Mouse (Mus musculus) bone marrow macrophage, adult 2 months (primary cell): ENCODE results near the gene Casc3. TPM values are rescaled to one million over a fixed set of nuclear protein-coding genes. Genes with fewer than 3 reads are reported as not detected.
A peak's percentile ranks its signal among the peaks of the same experiment; 100 is the strongest.

ENCODE experiments used
- H3K27ac ChIP-seq: 2 replicates; pipeline ENCODE4 v1.5.1; 2012; ENCODE audit warnings: low read depth, low read length; ENCODE audit not compliant: insufficient read depth
- H3K4me1 ChIP-seq: 2 replicates; pipeline ENCODE4 v1.6.1; 2012; ENCODE audit warnings: low read length; ENCODE audit not compliant: control insufficient read depth, insufficient read depth
- H3K4me3 ChIP-seq: 2 replicates; pipeline ENCODE4 v1.5.1; 2012; ENCODE audit warnings: mild to moderate bottlenecking, low read length, moderate library complexity; ENCODE audit not compliant: insufficient read depth
- CTCF ChIP-seq: IDR thresholded peaks from 2 replicates; pipeline ENCODE4 v1.5.1; 2012; ENCODE audit warnings: low read depth, mild to moderate bottlenecking, low read length, moderate library complexity
- POLR2A ChIP-seq: IDR thresholded peaks from 2 replicates; pipeline ENCODE4 v1.6.1; 2012; ENCODE audit warnings: mild to moderate bottlenecking, low read depth, low read length, borderline replicate concordance
- polyA plus RNA-seq: library from polyadenylated mRNA; stranded (reverse); fragments of >200 nt; gene quantifications from 2 replicates; pipeline ENCODE4 v1.2.4, GENCODE M21; 2012; ENCODE audit not compliant: missing spikeins, insufficient read depth, insufficient read length

Casc3 gene
- polyA plus RNA-seq, 1 experiment, result 40.1 TPM

DNA sequence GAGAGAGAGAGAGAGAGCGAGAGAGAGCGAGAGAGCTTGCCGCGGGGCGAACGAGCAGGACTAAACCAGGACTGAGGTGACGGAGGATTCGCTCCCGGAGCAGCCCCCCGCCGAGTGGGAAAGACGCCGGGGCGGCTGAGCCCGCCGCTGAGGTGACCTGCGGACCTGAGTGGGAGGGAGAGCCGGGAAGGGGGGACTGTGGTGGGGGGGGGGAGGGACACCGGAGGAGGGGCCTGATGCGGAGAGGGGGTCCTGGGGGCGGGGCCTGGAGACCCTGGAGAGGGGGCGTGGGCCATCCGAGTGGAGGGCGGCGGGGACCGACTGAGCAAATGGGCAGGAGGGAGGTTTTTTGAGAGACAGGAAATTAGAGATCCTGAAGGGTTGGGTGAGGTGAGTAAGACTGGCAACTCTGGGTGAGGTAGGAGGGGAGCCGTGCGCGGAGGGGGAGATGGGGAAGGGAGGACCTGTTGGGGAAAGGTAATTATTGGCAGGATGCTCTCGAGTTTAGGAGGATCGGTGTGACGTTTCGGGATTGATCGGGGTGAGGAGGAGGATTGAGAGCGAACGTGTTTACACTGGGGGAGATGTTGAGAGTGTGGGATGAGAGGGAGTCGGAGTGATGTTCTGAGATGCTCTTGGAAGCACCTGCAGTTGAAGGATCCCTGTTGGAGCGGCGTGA lies 59.2 kb downstream of the Casc3 start:
- H3K4me3 ChIP-seq, result peak overlapping the region; percentile 81

DNA sequence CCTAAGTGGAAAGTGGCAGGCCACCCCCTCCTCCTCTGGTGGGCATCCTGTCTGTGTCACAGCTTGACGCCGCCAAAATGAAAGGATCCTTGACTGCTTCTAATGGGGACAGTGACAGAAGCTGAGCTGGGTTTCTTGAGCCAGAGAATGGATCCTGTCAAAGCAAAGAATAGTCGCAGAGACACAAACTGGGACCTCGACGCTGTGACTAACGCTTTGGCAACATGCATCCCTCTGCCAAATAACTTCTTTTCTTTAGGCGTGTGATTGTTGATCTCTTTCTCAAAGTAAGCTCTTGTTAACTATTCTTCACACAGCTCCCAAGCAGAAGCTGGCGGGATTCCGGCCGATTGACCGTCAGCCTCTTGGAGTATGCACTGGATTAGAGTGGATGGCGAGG lies 62.6 kb downstream of the Casc3 start:
- TF ChIP-seq POLR2A, result no peak
- no peak for TF ChIP-seq CTCF
- H3K27ac ChIP-seq, result no peak overlapping the region

More for the DNA sequence above, 59.2 kb downstream of the Casc3 start:
- Histone ChIP-seq H3K27ac (peak overlapping the region; percentile 51), H3K4me1 (peaks cover 7% of the 10 kb centered on the region)
- TF ChIP-seq POLR2A, result no peak
- no peak for TF ChIP-seq CTCF

DNA sequence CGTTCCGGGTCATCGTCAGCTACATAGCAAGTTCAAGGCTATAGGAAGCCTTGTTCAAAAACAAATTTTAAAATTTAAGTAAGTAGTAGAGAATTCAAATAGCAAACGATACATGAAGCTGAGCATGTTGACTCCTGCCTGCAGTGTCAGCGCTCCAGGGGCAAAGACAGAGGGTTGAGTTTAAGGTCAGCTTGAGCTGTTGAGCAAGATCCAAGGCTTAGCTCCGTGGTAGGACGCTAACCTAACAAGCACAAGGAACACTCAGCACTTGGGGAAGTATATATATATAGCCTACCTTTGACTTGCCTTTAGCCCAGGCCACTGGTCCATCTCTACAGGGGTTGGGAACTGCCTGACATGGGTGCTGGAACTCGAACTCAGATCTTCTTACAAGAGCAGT lies 65.2 kb downstream of the Casc3 start:
- H3K4me3 ChIP-seq, result no peak overlapping the region
- peaks cover 23% of the 10 kb centered on the region for H3K4me1 ChIP-seq
- H3K27ac ChIP-seq, result no peak overlapping the region
- no peak for TF ChIP-seq CTCF
- TF ChIP-seq POLR2A, result no peak

More for the DNA sequence above, 62.6 kb downstream of the Casc3 start:
- H3K4me1 ChIP-seq, result peaks cover 29% of the 10 kb centered on the region
- no peak overlapping the region for H3K4me3 ChIP-seq

DNA sequence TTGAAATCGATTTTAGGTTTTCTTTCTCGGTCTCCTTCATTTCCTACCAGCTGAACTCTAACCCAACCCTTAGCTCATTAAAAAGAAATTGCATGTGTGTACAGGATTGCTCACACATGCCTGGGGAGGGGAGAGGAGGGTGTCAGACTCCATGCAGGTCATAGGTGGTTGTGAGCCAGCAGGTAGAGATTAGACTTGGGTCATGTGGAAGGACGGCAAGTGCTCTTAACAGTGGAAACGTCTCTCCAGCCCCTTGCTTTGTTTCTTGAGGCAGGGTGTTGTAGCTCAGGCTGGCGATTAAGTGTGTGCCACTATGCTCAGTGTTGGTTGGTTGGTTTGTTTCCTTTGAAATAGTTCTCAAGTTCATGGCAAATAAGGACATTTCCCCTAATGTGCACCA lies 66.1 kb downstream of the Casc3 start:
- Histone ChIP-seq H3K4me3 (no peak overlapping the region), H3K27ac (no peak overlapping the region), H3K4me1 (peaks cover 23% of the 10 kb centered on the region)
- TF ChIP-seq CTCF, result no peak
- no peak for TF ChIP-seq POLR2A

DNA sequence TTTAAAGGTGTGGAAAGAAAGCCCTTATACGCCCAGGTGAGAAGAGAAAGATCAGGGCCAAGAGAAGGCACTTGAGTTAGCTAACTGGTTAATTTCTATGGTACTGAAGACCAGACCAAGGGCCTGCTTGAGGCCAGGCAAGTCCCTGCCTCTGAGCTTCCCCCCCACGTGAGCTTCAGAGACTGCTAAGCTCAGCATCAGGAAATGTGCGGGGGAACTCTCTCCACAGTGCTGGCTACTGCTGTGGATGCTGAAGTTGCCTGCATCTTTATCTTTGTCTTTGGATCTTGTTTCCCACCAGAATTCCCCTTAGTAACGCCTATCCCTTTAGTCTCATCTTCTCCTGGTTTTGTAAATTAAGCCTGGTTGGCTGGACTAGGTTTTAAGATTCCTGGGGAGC lies 66.7 kb downstream of the Casc3 start:
- Histone ChIP-seq H3K4me1 (peaks cover 23% of the 10 kb centered on the region), H3K27ac (no peak overlapping the region), H3K4me3 (no peak overlapping the region)
- no peak for TF ChIP-seq POLR2A
- no peak for TF ChIP-seq CTCF

DNA sequence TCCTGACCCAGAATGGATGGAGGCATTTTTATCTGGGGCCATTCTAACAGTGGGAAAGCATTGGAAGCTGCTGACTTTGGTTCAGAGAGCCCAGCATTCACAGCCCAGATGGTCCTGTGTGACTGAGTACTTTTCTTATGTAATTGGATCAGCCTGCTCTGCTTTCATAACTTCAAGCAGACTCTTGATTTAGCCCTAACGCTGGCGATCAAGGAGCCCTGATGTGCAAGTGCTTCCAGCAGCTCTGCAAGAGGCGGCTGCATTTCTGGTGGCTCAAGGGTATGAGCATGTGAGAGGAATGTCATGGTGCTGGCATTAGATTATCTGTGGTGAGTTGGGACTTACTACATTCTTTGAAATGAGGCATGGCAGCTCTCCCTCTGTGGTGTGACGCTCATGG lies 67.3 kb downstream of the Casc3 start:
- Histone ChIP-seq H3K4me1 (peaks cover 23% of the 10 kb centered on the region), H3K27ac (no peak overlapping the region), H3K4me3 (no peak overlapping the region)
- TF ChIP-seq CTCF (no peak), POLR2A (no peak)

DNA sequence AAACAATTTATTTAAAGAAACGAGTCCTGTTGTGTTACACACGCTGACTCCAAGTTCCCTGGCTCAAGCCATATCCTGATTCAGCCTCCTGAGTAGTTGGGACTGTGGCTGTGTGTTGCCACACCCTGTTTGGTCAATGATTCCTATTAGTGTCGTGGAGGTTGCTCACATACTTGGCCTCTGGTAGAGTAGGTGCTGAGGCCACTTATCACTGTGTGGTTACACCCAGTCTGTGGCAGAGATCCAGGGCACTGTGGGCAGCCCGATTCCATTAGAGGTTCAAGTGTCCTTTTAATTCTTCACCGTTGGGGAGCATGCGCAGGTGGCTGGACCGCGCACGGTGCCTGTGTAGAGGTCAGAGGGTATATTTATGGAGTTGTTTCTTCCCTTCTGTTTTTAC lies 69.2 kb downstream of the Casc3 start:
- Histone ChIP-seq H3K4me3 (no peak overlapping the region), H3K27ac (no peak overlapping the region), H3K4me1 (peaks cover 23% of the 10 kb centered on the region)
- TF ChIP-seq CTCF (no peak), POLR2A (no peak)

DNA sequence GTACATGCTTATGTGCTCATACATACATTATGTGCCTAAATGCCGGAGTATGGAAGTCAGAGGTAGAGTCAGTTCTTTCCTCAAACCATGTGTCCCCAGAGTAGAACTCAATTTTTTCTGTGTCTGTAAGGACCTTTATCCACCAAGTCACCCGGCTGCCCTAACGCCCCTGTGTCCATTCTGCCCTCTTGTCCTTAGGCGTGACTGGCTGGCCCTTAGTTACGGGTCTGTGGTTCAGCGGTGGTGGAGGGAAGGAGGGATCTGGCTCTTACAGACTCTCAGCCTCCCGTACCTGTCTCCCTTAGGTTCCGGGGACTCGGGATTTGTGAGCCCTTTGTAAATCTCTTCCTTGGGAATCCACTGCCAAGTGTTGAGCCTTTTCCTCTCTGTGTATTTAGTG lies 72.3 kb downstream of the Casc3 start:
- TF ChIP-seq POLR2A, result no peak
- TF ChIP-seq CTCF, result no peak
- Histone ChIP-seq H3K4me1 (no peaks in the 10 kb centered on the region), H3K4me3 (no peak overlapping the region), H3K27ac (no peak overlapping the region)

Other genes with a start within 250 kb of the Casc3 start
- 17.1 and 18.5 TPM in 2 replicates for gene Ormdl3, start 217.5 kb upstream of the Casc3 start, polyA plus RNA-seq
- gene Lrrc3c, start 206.6 kb upstream of the Casc3 start, polyA plus RNA-seq, result not detected in 2 replicates
- 9.6 and 15.5 TPM in 2 replicates for gene Gm12355, start 179.2 kb upstream of the Casc3 start, polyA plus RNA-seq
- not detected in 2 replicates for gene Gsdma3, start 178.5 kb upstream of the Casc3 start, polyA plus RNA-seq
- not detected in 2 replicates for gene Gsdma2, start 158.1 kb upstream of the Casc3 start, polyA plus RNA-seq
- not detected in 2 replicates for gene Gsdma, start 140.6 kb upstream of the Casc3 start, polyA plus RNA-seq
- gene Psmd3, start 122.4 kb upstream of the Casc3 start, polyA plus RNA-seq, result 46.3 and 53.7 TPM in 2 replicates
- gene Csf3, start 103.6 kb upstream of the Casc3 start, polyA plus RNA-seq, result not detected in 2 replicates
- 26.9 and 32.2 TPM in 2 replicates for gene Med24, start 75.5 kb upstream of the Casc3 start, polyA plus RNA-seq
- 20.7 and 23.5 TPM in 2 replicates for gene Thra, start 64.3 kb upstream of the Casc3 start, polyA plus RNA-seq
- 7.4 and 8.2 TPM in 2 replicates for gene Nr1d1, start 29.6 kb upstream of the Casc3 start, polyA plus RNA-seq
- gene Msl1, start 9.4 kb upstream of the Casc3 start, polyA plus RNA-seq, result 78.4 and 79.3 TPM in 2 replicates
- 0.62 and 0.65 TPM in 2 replicates for gene Rapgefl1, start 31.9 kb downstream of the Casc3 start, polyA plus RNA-seq
- gene Wipf2, start 58.7 kb downstream of the Casc3 start, polyA plus RNA-seq, result 16.9 and 20.5 TPM in 2 replicates
- gene Cdc6, start 102.9 kb downstream of the Casc3 start, polyA plus RNA-seq, result 4.8 and 6.9 TPM in 2 replicates
- gene Rara, start 122.9 kb downstream of the Casc3 start, polyA plus RNA-seq, result 24.0 and 25.9 TPM in 2 replicates
- gene Gjd3, start 178.1 kb downstream of the Casc3 start, polyA plus RNA-seq, result not detected in 2 replicates
- 135 and 154 TPM in 2 replicates for gene Top2a, start 219.3 kb downstream of the Casc3 start, polyA plus RNA-seq
- 372 and 390 TPM in 2 replicates for gene Igfbp4, start 236.3 kb downstream of the Casc3 start, polyA plus RNA-seq